8 mouse cellular contexts compared by ENCODE assay signal in the genomic region with DNA sequence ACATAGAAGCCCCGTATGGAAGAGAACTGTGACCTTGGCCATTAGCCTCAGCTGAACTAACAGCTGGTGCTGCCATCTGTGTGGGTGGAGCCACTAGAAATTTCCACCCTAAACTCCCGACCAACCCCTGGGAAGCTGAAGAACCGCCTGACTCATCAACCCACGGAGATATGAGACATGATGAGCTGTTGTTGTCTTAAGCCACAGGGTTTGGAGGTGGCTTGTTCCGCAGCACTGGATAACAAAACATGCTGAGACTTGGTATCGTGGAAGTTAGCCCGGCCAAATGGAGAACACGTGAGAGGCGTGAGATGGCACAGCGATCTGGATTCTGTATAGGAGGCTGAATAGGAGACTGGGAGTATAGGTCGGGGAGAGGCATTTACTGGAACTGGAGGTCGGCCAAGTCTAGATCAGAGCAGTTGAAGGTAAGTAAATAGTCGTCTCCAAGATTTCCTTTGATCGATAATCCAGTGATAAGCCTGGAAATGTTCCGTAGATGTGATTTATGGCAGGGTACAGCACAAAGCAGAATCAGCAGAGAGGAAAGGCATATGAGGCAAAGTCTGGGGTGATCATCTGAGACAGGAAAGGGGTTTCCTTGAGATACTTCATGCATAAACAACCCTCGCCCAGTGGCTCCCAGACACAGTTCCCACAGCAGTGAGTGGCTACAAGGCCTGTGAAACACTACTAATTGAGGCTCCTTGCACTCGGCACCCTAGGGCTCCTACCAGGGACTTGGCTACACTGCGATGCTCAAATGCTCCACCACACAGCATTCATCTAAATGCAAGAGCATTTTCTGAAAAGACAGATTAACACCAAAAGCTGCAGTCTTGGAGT. TPM values are rescaled to one million over a fixed set of nuclear protein-coding genes. Genes with fewer than 3 reads are reported as not detected.
DNase-seq lines count a peak whose midpoint lies in the region; ATAC-seq lines count a peak whose summit lies in the region.
"Had no signal": no experiment of that assay in that cellular context is flagged by ENCODE, and none has a peak within 500 bp of the region (broad histone marks: within the 10 kb centered on the region; RNA-seq: fewer than 3 reads in every experiment).

No protein-coding gene starts in this region.

- no peak overlapping the region for H3K27ac ChIP-seq in hindbrain, embryonic 11.5 days (ENCODE audit: low read depth, low read length)
- no peak overlapping the region for H3K27ac ChIP-seq in hindbrain, embryonic 12.5 days
- no peak overlapping the region for H3K27ac ChIP-seq in hindbrain, embryonic 16.5 days (ENCODE audit: low read depth, low read length)
- H3K27ac ChIP-seq: midbrain, embryonic 10.5 days had no signal

- ATAC-seq in hindbrain, embryonic 11.5 days (ENCODE audit: low FRiP score), result no peak
- ATAC-seq in hindbrain, embryonic 12.5 days (ENCODE audit: low FRiP score), result no peak
- peak; percentile 37; the same call in 1 of the 2 replicates for ATAC-seq in hindbrain, embryonic 16.5 days

- no peaks in the 10 kb centered on the region for H3K4me1 ChIP-seq in hindbrain, embryonic 11.5 days (replicated peaks; ENCODE audit: control insufficient read depth, insufficient read depth, low read length)
- H3K4me1 ChIP-seq in hindbrain, embryonic 12.5 days, result no peaks in the 10 kb centered on the region
- no peaks in the 10 kb centered on the region for H3K4me1 ChIP-seq in hindbrain, embryonic 16.5 days (ENCODE audit: control insufficient read depth, insufficient read depth, low read depth, low read length)
- H3K4me1 ChIP-seq: midbrain, embryonic 10.5 days had no signal

- no peak overlapping the region for H3K4me2 ChIP-seq in hindbrain, embryonic 11.5 days (replicated peaks; ENCODE audit: low read depth, low read length)
- H3K4me2 ChIP-seq in hindbrain, embryonic 12.5 days (replicated peaks), result no peak overlapping the region
- no peak overlapping the region for H3K4me2 ChIP-seq in hindbrain, embryonic 16.5 days (ENCODE audit: low read length)

- 78% methylated on average over 18 of the region's 18 CpGs for WGBS in hindbrain, embryonic 11.5 days
- 78% methylated on average over 18 of the region's 18 CpGs for WGBS in hindbrain, embryonic 12.5 days
- 75% methylated on average over 18 of the region's 18 CpGs for WGBS in hindbrain, embryonic 16.5 days

- no peak overlapping the region for H3K4me3 ChIP-seq in hindbrain, embryonic 11.5 days (ENCODE audit: low read depth, low read length)
- H3K4me3 ChIP-seq in hindbrain, embryonic 12.5 days, result no peak overlapping the region
- no peak overlapping the region for H3K4me3 ChIP-seq in hindbrain, embryonic 16.5 days (ENCODE audit: low read length)
- H3K4me3 ChIP-seq: midbrain, embryonic 10.5 days had no signal

- H3K27me3 ChIP-seq in hindbrain, embryonic 11.5 days (ENCODE audit: control insufficient read depth, insufficient read depth, low read length), result no peaks in the 10 kb centered on the region
- H3K27me3 ChIP-seq in hindbrain, embryonic 12.5 days, result no peaks in the 10 kb centered on the region
- H3K27me3 ChIP-seq in hindbrain, embryonic 16.5 days (replicated peaks; ENCODE audit: control insufficient read depth, insufficient read depth, low read length), result no peaks in the 10 kb centered on the region

- DNase-seq in hindbrain, embryonic 11.5 days (ENCODE audit: low spot score), result peak; percentile 23
- peak; percentile 65 for DNase-seq in urinary bladder, postnatal 14 days (ENCODE audit: low spot score)
- DNase-seq in urinary bladder, postnatal 4 days (ENCODE audit: low spot score in 2 of 2), result no peak
- no peak for DNase-seq in embryo, embryonic 9.5 days (ENCODE audit: extremely low spot score)
- DNase-seq in cerebellum, adult 18-20 months, result no peak

- no peak overlapping the region for H3K9ac ChIP-seq in hindbrain, embryonic 11.5 days (ENCODE audit: low read depth, low read length)
- no peak overlapping the region for H3K9ac ChIP-seq in hindbrain, embryonic 12.5 days
- H3K9ac ChIP-seq in hindbrain, embryonic 16.5 days (ENCODE audit: low read depth, low read length), result no peak overlapping the region

- H3K36me3 ChIP-seq in hindbrain, embryonic 11.5 days (ENCODE audit: control insufficient read depth, insufficient read depth, low read length), result no peaks in the 10 kb centered on the region
- H3K36me3 ChIP-seq in hindbrain, embryonic 12.5 days, result no peaks in the 10 kb centered on the region
- no peaks in the 10 kb centered on the region for H3K36me3 ChIP-seq in hindbrain, embryonic 16.5 days (ENCODE audit: control insufficient read depth, insufficient read depth, low read length)
- H3K36me3 ChIP-seq: midbrain, embryonic 10.5 days had no signal

- no peaks in the 10 kb centered on the region for H3K9me3 ChIP-seq in hindbrain, embryonic 11.5 days (ENCODE audit: control insufficient read depth, low read length)
- H3K9me3 ChIP-seq in hindbrain, embryonic 12.5 days (replicated peaks), result no peaks in the 10 kb centered on the region
- no peaks in the 10 kb centered on the region for H3K9me3 ChIP-seq in hindbrain, embryonic 16.5 days (ENCODE audit: control insufficient read depth, low read length)
- H3K9me3 ChIP-seq: midbrain, embryonic 10.5 days had no signal

RNA-seq across cellular contexts. Expression of a gene that starts 11.5 kb away (rescaled TPM):
- 64.4 and 65.9 TPM in 2 replicates for polyA plus RNA-seq in hindbrain, embryonic 11.5 days (2014; fragmentation: Nextera tagmentation; extraction: Ambion mirVana)
- polyA plus RNA-seq in hindbrain, embryonic 12.5 days (2016; fragmentation: Nextera tagmentation; extraction: Ambion mirVana), result 75.4 and 78.3 TPM in 2 replicates
- 81.3 and 86.9 TPM in 2 replicates for polyA plus RNA-seq in hindbrain, embryonic 16.5 days (2015; fragmentation: Nextera tagmentation; extraction: Ambion mirVana)

Comparison
In these comparisons a context has a peak if more than half of its experiments do, and no peak if none do; other contexts are left out.
1. DNase-seq: peak in hindbrain, embryonic 11.5 days (single experiment) and urinary bladder, postnatal 14 days (single experiment); none in urinary bladder, postnatal 4 days (0 of 2), embryo, embryonic 9.5 days (single experiment) and cerebellum, adult 18-20 months (0 of 2).